Mouse (Mus musculus): ENCODE measurements at regions not wholly inside any gene's neighbourhood (a gene's known extent, or its start where the extent isn't known, plus 50 kb on each side); places are given as distances from the start of the nearest gene placed in this dataset.

DNA sequence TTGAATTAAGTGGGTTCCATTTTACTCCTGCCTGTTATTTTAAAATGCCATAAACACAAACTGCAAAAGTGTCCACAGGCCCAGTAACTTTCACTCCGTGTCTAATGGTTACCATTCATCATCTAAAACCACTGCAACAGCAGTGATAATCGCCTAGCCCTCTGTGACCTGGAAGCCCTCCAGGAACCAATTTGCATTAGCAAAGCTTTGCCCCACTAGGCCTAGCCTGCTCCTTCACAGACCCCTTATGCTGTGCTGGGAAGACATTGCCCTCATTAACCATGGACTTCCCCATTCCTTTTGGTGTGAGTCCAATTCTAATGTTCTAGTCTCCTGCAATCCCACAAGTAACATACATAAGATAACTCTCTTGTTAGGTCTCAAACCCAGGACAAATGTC is 277.3 kb upstream of the Prkd1 start:
- no peak for DNase-seq

GRCm38 (mm10) chr12:50921739-50922138 is 272.8 kb upstream of the Prkd1 start:
- DNase-seq: no peak

- no peak for DNase-seq
Measured at GRCm38 (mm10) chr12:50899609-50900447, 250.9 kb upstream of the Prkd1 start.

DNA sequence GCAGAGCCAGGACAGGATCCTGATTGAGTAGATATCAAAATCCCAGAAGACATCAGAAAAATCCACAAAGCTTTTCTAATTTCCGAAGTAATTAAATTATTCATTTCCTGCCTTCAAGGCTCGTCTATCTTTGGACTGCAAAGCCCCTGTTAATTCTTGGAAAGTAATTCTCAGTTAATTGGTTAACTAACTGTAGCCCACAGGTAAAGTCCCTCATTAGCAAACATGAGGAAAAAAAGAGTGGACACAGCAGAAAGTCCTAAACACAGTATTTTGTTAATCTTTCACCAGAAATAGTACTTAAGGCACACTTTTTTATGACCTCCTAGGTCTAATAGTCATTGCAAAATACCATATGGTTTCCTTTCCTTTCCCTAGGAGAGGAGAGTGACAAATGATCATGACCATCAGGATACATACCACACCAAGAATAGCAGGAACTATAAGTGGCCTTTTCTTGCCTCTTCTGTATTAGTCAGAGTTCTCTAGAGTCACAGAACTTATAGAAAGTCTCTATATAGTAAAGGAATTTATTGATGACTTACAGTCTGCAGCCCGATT is 248.8 kb upstream of the Prkd1 start:
- DNase-seq: no peak

GRCm38 (mm10) chr12:50893604-50894003 is 244.7 kb upstream of the Prkd1 start:
- no peak for DNase-seq

- no peak for DNase-seq
Measured at GRCm38 (mm10) chr12:50875796-50876195, 226.9 kb upstream of the Prkd1 start.

DNA sequence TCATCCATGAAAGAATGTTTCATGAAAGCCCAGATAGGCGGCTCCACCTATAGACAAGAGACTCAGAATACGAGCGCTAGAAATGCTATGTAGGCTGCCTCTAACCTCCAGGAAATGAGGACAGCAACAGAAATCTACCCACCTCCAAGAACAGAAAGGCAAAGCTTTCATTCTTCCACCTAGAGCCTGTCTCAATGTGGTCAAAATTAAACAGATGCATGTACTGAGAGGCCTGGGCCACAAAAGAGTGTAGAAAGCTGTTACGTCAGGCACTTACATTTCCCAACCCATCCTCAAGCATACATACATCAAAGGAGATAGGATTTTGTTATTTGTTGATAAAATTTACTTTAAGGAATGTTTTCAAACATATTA is 225.1 kb upstream of the Prkd1 start:
- DNase-seq: no peak

- DNase-seq: no peak
Measured at GRCm38 (mm10) chr12:50873390-50874023, 224.6 kb upstream of the Prkd1 start.

- no peak for DNase-seq
Measured at GRCm38 (mm10) chr12:50851644-50852043, 202.7 kb upstream of the Prkd1 start.

DNA sequence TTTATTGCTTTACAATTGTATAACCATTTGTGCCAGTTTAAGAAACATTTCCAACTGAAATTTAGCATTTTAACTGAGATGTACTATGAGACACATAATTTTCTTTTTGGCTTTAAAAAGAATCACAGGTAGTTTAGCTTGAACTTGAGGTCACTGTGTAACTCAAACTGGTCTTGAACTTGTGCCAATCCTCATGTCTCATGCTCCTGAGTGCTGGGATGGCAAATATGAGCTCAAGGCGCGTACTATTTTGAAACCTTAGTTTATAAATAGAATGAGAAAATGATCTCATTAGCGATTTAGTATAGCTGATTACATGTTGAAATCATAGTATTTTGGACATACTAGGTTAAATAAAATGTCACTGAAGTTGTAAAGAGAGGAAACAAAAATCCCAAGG is 199.1 kb upstream of the Prkd1 start:
- no peak for DNase-seq

DNA sequence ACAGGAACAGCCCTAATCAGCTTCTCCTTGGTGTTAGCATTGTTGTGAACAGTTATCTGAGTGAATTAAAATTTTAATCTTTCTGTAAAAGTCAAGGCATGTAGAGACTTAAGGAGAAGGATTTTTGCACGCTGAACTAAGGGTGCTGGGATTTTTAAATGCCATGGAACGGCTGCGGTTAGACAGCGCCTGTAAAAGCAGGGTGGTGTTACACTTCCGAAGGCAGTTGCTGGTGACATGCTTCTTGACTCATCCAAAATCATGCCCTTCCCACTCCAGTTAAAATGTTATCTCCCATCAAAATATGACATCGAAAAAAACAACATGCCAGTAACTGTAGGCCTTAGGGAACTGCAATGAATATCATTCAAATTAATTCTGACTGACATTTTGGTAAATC is 193.8 kb upstream of the Prkd1 start:
- DNase-seq: no peak

DNA sequence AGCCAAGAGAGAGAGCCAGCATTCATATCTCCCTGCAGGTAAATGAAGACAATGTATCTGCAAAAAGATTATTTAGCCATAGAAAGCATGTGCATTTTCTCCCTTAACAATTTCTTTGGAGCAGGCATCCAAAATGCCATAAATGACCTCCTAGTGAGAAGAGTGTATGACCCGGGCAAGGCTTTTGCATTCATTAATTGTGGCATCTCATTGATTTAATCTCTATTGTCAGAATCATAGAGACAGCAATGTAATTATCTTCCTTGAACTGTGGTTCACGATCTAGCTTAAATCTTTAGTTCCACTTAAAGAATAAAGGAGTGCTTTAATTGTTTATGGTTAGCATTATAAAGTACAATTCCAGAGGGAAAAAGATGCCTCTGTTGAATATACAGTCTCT is 190.5 kb upstream of the Prkd1 start:
- no peak for DNase-seq

GRCm38 (mm10) chr12:50808731-50809281 is 159.9 kb upstream of the Prkd1 start:
- DNase-seq: no peak

DNA sequence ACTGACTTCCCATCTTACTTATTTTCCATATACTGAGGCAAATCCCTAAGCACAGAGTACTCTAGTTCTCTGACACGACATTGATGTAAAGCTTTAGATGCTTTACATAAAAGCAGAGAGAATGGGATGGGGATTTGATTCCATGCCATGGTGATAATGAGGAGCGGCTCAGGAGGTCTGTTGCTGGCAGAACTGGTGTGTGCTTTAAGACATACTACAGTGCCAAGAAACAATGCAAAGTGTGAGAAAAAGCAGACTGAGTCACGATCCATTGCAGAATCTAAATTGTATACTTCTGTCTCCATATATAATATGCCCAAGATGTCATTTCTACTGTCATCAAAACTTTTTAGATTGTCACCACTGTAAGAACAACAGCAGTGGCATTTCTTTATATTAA is 155.5 kb upstream of the Prkd1 start:
- DNase-seq: no peak

DNA sequence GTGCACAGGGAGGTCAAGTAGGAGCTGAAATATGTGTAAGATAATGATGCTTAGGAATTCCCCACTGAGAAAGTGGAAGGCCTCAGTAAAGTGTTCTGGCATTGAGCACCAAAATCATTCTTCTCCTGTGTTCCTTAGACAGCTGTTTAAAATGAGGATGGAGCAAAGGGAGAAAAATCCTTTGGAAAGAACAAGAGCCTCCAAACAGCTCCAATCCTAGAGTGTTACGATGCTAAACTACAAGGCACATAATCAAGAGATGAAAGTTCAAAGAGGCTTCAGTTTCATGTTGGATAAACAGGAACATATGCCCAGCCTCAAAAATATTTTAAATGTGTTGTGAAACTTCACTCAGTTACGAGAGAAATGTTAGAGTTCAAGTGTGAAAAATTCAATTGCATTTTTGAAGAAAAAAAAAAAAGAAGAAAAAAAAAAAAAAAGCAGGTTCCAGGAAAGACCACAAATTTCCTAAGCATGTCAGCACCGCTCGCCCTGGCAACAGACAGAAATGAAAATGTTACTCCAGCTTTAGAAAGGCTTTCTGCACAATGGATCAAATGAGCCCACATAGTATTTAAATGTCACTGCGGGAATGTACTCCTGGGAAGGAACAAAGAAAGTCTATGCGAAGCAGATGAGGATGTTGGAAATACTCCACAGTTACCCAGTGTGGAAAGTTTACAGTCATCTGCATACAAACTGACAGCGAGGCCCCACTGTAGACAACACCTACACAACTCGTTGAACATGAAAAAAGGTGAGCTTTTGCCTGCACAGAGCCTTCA is 116.5 kb upstream of the Prkd1 start:
- DNase-seq: no peak

DNA sequence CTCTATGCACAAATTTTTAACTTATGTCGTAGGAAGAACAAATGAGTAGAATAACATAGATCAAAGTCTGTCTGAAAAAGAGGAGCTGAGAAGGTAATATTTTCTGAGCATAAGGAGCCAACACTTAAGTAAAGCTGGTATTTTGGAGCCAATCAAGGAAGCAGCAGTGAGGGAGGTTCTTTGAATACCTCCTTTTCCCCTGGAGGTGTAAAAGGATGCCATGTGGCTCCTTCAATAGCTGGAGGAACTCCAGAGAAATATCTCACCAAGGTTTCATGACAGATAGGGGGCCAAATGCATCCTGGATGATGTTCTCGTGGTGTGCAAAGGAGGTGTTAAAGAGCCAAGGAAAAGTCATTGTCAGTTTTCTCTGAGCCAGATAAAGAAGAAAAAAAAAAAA is 115.6 kb upstream of the Prkd1 start:
- DNase-seq: no peak

DNA sequence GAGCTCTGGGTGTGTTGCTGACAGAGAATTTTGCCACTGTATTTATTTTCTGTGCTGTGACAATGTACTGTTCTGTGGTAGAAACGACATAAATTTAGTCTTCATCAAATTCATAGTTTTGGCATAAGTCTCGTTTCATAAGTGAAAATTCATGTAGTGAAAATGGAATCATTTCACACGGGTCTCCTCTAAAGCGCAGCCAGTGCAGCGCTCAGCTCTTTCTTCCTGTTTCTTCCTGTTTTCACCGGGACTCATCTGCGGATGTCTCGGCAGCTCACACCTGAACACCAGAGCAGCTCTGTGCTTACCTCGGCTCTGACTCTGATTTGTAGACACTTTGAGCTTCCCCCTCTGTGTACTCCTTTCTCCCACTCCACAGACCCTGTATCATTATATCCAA is 85.2 kb upstream of the Prkd1 start:
- no peak for DNase-seq

GRCm38 (mm10) chr12:50712615-50713014 is 63.7 kb upstream of the Prkd1 start:
- no peak for DNase-seq

- DNase-seq: no peak
Measured at GRCm38 (mm10) chr12:50709000-50709788, 60.3 kb upstream of the Prkd1 start.

DNA sequence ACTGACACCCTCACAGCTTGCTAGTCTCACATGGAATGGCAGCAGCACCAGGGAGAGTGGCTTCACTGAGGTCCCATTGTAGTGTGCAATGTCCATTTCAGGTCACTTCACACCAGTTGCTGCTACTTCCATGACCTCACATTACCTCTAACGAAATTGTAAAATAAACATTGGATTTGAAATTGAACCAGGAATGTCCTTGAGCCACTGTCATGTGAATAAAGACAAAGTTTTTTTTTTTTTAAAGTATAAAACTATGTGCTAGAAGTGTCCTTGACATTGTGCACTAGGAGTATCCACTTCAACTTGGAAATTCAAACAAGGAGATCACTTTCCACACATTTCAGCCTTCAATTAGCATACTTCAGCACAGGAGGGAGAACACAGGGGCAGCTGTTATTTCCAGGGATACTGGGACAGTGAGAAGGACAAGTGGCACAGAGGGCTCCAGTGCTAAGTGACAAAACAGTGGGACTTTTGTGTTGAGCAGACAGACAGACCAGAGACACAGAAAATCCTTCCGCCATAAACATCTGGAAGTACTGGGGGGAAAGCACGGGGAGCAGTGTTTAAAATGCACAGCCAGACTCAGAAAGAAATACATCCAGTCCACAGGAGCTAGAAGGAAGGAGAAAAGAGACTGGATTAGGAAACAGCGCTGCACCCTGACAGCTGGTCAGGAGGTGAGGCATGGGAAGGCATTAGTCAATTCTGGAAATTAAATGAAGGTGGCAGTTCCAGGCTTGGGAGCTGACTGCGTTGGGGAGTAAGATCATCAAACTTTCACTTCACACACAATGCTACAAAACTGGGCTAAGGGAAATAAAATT is 49.9 kb upstream of the Prkd1 start:
- no peak for DNase-seq
